Mouse (Mus musculus): ENCODE data around the gene Tfrc.
"Not testable (repeated sequence)": the region's sequence is repeated elsewhere in the genome, so short reads cannot be mapped to it uniquely, and the experiment has no call there.

Tfrc gene

DNA sequence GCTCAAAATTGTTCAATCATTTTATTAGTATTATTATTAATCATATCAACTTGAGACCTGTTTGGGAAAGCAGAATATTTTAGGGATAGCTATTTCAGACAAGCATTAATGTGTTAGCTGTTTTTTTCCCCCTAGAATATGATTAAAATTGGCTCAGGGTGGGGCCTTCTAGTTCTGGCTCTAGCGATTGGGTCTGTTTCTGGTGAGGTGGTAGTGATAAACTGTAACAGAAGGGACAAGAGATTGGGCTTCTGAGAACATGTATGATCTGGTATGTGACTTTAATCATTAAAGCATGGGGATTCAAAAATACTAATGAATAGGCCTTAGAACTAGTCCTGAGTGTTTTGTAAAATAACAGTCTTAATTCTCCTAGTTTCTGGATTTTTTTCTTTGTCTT, 3.3 kb downstream of the Tfrc start:
- DNase-seq, result no peak

- DNase-seq, result no peak
Measured at GRCm38 (mm10) chr16:32613269-32613834, 4.6 kb downstream of the Tfrc start.

- no peak for DNase-seq
Measured at GRCm38 (mm10) chr16:32614047-32614446, 5.3 kb downstream of the Tfrc start.

GRCm38 (mm10) chr16:32618946-32619345, 10.2 kb downstream of the Tfrc start:
- no peak for DNase-seq

DNA sequence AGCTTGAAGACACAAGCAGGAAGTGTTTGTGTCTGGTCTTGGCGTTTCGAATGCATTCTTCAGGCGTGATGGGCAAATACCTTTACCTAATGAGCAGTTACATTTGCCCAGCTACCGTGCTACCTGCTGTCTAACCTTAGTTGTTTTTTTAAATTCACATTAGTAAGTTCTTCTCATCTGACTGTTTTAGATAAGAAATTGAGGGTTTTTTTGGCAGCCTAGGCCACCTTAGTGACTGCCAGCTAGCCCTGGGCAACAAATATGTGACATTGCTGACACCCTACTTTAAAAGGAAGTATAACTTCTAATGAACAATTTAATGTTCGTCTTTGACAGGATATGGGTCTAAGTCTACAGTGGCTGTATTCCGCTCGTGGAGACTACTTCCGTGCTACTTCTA, 19.4 kb downstream of the Tfrc start:
- no peak for DNase-seq

- DNase-seq, result no peak
Measured at GRCm38 (mm10) chr16:32632328-32632824, 23.7 kb downstream of the Tfrc start.

- no peak for DNase-seq
Measured at GRCm38 (mm10) chr16:32633486-32634012, 24.8 kb downstream of the Tfrc start.

DNA sequence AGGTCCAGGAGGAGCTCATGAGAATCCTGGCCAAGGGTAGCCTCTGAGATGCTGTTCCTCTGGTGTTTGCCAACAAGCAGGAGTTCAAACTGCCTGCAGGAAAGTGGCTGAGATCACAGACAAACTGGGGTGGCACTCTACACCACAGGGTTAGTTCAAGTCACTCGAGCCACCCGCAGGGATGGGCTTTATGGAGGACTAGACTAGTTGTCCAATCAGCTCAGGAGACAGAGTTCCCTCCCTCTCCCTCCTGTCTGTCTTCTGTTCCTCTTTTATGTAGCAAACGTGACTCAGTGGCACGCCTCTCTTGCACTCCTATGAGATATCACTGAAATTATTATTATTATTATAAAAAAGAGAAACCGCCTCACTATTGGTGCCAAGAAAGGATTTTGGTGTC, 25.5 kb downstream of the Tfrc start:
- no peak for DNase-seq

DNA sequence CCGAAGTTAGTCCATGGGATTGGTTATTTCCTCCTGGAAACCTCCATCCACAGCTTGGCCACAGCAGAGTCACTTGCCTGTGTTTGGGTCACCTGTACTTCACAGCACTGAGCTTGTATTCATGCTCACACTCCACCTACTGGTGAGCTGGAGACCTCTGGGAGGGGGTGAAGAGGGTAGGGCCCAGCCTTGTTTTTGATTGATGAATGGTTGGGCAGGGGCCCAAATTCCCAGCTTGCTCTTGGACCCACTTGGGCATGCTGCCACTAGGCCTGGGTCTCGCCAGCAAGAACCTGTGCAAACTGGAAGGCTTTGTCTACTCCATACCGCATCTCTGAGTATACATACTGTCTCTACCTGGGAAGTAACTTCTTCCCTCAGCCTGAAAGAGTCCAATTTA, 26.6 kb downstream of the Tfrc start:
- no peak for DNase-seq

DNA sequence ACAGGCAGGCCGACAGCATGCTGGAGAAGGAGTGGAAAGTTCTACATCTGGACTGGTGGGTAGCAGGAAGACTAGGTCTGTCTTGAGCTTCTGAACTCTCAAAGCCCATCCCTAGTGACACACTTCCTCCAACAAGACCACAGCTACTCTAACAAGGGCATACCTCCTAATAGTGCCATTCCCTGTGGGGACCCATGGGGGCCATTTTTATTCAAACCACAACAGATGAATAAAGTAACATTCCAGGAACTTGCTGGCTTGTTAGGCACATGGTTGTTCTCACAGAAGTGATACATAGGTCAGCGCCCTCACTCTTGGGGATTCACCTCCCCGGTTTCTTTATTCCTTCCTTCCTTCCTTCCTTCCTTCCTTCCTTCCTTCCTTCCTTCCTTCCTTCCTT, 27.6 kb downstream of the Tfrc start:
- no peak for DNase-seq

DNA sequence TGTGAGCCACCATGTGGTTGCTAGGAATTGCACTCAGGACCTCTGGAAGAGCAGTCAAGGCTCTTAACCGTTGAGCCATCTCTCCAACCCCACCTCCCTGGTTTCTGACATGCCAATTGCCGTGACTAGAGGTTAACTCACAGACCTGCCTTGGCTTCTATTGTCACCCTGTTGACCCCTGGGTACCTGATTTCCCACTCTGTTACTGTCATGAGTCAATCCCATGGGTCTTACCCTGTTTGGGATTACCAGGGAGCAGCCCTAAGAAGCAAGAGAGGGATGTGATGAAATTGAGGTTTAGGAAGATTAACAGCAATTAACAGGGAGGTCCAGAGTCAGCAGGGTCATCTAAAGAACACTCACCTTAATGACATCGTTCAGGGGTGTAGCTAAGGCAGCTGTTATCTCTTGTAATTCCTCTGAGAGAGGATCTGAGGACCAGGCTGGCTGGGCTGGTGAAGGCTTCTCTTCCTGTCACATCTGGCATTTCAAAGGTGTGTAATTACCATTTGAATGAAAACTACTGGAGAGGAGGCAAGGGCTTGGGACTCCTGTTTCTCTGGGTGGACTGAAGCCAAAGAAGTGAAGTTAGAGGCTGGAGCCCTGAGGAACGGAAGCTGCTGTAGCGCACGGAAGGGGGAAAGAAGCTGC, 28.3 kb downstream of the Tfrc start:
- DNase-seq, result no peak

DNA sequence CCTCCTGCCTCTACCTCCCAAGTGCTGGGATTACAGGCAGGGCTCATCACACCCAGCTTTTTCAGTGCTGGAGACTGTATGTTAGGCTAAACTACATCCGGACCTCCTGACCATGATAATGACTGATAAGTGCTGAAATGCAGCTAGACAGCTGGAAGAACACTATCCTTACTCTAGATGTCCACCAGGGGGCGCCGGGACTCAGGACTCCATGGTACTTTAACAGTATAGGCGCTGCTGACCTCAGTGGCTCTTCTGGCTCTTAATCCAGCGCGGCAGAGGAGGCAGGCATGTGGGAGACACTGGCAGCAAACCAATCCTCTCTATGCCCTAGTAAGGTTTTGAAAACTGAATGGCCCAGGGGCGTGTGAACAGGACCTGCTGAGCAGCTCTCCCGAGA, 29.8 kb downstream of the Tfrc start:
- peak; percentile 82 to 85 for DNase-seq

GRCm38 (mm10) chr16:32640096-32640495, 31.4 kb downstream of the Tfrc start:
- DNase-seq, result no peak

DNA sequence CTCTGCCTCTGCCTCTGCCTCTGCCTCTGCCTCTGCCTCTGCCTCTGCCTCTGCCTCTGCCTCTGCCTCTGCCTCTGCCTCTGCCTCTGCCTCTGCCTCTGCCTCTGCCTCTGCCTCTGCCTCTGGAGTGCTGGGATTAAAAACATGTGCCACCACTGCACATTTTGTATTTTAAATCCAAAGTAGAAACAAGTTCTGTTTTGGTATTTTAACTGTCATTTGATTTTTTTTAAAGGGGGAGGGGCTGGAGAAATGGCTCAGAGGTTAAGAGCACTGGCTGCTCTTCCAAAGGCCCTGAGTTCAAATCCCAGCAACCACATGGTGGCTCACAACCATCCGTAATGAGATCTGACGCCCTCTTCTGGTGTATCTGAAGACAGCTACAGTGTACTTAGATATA, 32.0 kb downstream of the Tfrc start:
- not testable (repeated sequence) for DNase-seq

GRCm38 (mm10) chr16:32641440-32642219, 32.9 kb downstream of the Tfrc start:
- no peak for DNase-seq

DNA sequence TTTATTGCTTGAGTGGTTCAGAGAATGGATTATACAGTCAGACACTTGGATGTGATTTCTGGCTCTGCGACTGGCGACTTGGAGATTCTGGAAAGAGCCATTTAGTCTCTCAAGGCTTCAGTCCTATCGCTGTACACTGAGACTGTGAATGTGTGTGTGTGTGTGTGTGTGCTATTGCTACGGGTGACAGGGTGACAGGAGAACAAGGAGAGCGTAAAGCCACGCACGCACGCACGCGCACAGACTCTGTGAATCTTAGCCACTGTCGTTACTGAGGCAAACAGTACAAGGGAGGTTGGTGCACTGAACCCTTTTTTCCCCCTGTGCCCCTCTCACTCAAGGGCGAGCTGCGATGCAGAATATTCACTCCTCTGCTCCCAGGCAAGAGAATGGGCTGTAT, 33.6 kb downstream of the Tfrc start:
- no peak for DNase-seq

GRCm38 (mm10) chr16:32643661-32644061, 34.9 kb downstream of the Tfrc start, which contains the start of gene Tnk2:
Gene Tnk2, plus strand, starts transcription at chr16:32643874.
- DNase-seq, result peak; percentile 90 to 92

GRCm38 (mm10) chr16:32644069-32644800, 35.5 kb downstream of the Tfrc start:
- DNase-seq, result peak; percentile 65 to 75

DNA sequence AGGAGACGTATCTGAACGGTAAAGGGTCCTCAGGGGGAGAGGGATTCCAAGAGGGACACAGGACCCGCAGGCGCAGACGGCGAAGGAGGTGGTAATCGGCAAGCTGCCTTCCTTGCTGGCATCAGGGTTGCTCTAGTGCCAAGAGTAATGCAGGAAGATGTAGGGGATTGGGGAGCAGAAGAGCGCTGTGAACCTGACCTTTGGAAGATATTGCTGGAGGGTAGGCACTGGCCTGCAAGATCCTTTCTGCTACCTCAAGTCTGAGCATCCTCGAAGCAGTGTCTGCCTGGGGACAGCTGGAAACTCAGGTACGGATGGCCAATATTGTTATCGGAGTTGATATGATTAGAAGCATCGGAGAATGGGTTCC, 36.1 kb downstream of the Tfrc start:
- no peak for DNase-seq

DNA sequence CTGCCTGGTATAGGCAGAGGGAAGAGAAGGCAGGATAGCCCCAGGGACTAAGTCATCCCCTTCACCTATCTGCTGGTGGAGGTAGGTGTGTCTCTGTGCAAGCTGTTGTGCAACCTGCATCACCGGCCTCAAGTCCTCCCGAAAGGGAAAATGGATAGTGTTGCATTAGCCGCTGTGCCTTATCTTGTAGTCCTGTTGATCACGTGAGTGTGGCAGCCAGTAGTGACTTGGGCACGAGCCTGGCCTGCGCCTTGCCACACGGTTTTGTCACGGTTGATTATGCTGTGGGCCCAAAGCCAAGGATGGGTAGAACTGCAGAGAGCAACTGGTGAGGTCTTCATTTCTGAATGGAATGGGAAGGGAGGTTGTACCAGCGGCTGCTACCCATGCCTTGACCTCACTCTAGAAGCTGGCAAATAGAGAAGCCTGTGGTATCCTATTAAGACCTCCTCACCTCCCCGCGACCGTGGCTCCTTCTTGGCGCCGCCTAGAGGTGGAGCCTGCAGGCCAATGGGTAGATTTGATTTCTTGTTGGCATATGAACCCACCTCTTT, 36.7 kb downstream of the Tfrc start:
- peak; percentile 74 to 77 for DNase-seq

DNA sequence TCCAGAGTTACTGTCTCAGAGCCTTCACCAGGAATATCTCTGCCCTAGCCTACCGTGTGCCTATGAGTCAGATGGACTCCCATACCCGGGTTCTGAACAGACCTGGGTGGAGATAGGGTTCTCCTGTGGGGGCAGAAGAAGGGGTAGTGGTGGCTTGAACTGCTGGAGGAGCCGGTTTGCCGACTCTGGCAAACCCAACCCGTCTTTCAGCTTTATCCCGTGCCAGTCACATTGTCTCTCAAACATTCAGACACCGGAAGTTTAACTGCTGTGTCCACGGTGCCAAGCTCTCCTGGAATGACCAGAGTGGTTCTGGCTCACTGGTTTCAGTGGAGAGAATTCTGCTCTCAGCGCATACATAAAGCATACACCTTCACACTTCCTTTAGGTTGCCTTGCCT, 37.3 kb downstream of the Tfrc start:
- no peak for DNase-seq

DNA sequence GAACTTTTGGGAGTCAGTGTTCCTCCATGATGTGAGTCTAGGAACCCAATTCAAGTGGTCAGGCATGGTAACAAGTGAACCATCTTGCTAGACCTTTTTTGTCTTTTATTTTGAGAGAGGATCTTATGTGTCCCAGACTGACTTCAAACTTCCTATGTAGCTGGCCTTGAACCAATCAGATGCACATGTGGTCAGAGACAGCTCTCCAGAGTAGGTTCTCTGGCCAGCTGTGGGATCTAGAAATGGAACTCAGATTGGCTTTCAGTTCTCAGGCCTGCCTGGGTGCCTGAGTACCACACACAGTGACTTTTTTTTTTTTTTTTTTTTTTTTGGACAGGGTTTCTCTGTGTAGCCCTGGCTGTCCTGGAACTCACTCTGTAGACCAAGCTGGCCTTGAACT, 39.0 kb downstream of the Tfrc start:
- no peak for DNase-seq

DNA sequence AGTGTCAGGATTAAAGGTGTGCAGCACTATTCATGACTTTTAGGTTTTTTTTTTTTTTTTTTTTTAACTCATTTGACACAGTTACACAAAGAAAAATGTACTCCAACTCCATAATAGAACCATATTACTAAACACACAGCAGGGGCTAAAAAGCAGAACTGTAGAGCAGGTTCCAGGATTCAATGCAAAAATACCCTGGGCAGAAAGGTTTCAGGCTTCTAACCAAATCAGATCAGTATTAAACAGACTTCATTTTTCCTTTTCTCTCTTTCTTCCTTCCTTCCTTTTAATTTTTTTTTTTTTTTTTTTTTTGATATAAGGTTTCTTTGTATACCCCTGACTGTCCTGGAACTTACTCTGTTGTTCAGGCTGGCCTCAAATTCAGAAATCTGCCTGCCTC, 41.7 kb downstream of the Tfrc start:
- DNase-seq, result no peak
